Mouse (Mus musculus): ENCODE results near the gene Qsox1. TPM values are rescaled to one million over a fixed set of nuclear protein-coding genes. Genes with fewer than 3 reads are reported as not detected.

The Qsox1 gene
- polyA plus RNA-seq, 1 experiment from 2014 or later: 26.3 TPM

DNA sequence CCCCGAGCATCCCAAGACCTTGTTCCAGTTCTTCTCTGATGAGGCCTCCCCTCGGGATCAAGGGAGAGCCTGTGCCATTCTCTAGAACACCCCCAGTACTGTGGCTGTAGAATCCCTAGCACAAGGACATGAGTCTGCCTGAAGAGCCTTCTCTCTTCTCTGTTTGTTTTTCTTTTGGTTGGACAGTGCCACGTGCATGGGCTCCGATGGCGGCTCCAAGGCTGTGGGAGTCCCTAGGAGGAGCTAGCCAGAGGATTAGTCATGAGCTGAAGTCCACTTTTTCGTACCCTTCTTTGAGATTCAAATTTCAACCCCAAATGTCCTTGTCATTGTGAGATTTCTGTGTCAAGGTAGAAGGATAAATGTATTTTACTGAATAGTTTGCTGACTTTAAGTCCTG, 18.2 kb upstream of the Qsox1 start:
- H3K4me2 ChIP-seq: no peak overlapping the region
- H3K9ac ChIP-seq (ENCODE audit: low read depth, low read length): no peak overlapping the region
- H3K4me1 ChIP-seq (replicated peaks; ENCODE audit: control insufficient read depth, insufficient read depth, low read length): peaks cover 3% of the 10 kb centered on the region; the same call in 1 of the 2 replicates
- no peak overlapping the region for H3K27ac ChIP-seq (ENCODE audit: low read depth, low read length)
- no peak for DNase-seq (ENCODE audit: low spot score)
- H3K36me3 ChIP-seq (ENCODE audit: control insufficient read depth, insufficient read depth, low read length): no peaks in the 10 kb centered on the region
- 72% methylated on average over 6 of the region's 6 CpGs for WGBS
- no peak for ATAC-seq (replicated peaks; ENCODE audit: low FRiP score)
- no peaks in the 10 kb centered on the region for H3K27me3 ChIP-seq (replicated peaks; ENCODE audit: control insufficient read depth, insufficient read depth, low read length)
- no peak overlapping the region for H3K4me3 ChIP-seq (ENCODE audit: low read depth, low read length)
- no peaks in the 10 kb centered on the region for H3K9me3 ChIP-seq (ENCODE audit: control insufficient read depth, low read length)

DNA sequence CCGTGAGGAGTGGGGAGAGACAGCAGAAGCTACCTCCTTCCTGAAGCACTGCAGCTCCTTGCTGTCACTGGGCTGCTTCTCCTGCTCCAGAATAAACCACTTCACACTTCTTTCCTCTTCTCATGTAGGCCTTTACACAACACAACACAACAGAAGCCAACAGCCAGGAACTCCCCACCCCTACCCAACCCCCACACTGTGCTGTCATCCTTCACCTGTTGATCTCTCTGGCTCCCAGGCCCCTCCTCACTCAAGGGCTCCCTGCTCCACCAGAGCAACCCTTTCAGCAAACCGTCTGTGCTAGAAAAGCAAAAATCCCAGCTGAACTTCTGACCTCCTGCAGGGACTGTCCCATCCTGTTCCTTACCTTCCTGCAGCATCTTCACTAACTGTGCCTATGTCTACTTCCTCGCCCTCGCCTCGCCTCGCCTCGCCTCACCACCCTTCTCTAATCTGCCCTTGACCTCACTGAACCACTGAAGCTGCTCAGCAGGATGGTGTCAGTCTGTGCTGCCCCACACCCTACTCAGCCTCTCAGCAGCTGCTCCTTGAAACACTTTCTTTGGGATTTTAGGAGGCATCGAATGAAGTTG, 15.1 kb upstream of the Qsox1 start:
- DNase-seq (ENCODE audit: low spot score) (no peak), ATAC-seq (replicated peaks; ENCODE audit: low FRiP score) (0 out of 2 replicates have a peak, but pooled peaks have one; percentile 31)
- no peaks in the 10 kb centered on the region for H3K27me3 ChIP-seq (replicated peaks; ENCODE audit: control insufficient read depth, insufficient read depth, low read length)
- no peaks in the 10 kb centered on the region for H3K9me3 ChIP-seq (ENCODE audit: control insufficient read depth, low read length)
- no peaks in the 10 kb centered on the region for H3K36me3 ChIP-seq (ENCODE audit: control insufficient read depth, insufficient read depth, low read length)
- H3K4me3 ChIP-seq (ENCODE audit: low read depth, low read length): no peak overlapping the region
- WGBS: 46% methylated on average over 8 of the region's 8 CpGs
- H3K4me2 ChIP-seq: no peak overlapping the region
- H3K27ac ChIP-seq (ENCODE audit: low read depth, low read length): no peak overlapping the region
- no peak overlapping the region for H3K9ac ChIP-seq (ENCODE audit: low read depth, low read length)
- peaks cover 3% of the 10 kb centered on the region; the same call in 1 of the 2 replicates for H3K4me1 ChIP-seq (replicated peaks; ENCODE audit: control insufficient read depth, insufficient read depth, low read length)

DNA sequence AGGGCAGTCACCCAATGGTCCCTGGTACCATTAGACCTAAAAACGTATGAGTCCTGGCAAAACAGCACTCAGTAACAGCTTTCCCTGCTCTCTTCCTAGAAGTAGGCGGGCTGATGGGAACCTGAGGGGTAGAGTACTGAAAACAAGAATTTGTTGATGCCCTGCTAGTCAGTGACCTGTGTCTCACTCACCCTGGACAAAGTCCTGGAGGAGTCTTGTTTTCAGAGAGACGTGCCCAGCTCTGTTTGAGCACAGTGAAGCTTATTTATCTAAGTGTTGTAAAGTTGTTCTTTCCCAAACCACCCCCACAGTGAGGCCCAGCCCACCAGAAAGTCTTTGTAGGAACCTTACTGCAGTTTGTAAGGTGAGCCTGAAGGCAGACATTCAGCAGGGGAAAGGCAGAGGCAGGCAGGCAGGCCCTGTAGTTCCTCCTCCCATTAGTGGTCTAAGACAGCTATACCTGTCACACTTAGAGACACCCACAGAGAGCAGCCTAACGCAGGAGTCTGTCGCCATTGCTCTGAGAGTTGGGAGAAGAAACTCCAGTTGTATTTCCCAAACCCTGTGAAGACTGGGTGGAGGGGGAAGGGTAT, 14.2 kb upstream of the Qsox1 start:
- no peak overlapping the region for H3K9ac ChIP-seq (ENCODE audit: low read depth, low read length)
- no peaks in the 10 kb centered on the region for H3K9me3 ChIP-seq (ENCODE audit: control insufficient read depth, low read length)
- WGBS: 47% methylated on average over 5 of the region's 5 CpGs
- DNase-seq (ENCODE audit: low spot score) (no peak), ATAC-seq (replicated peaks; ENCODE audit: low FRiP score) (no peak)
- H3K27me3 ChIP-seq (replicated peaks; ENCODE audit: control insufficient read depth, insufficient read depth, low read length): no peaks in the 10 kb centered on the region
- no peaks in the 10 kb centered on the region for H3K36me3 ChIP-seq (ENCODE audit: control insufficient read depth, insufficient read depth, low read length)
- peaks cover 3% of the 10 kb centered on the region; the same call in 1 of the 2 replicates for H3K4me1 ChIP-seq (replicated peaks; ENCODE audit: control insufficient read depth, insufficient read depth, low read length)
- H3K27ac ChIP-seq (ENCODE audit: low read depth, low read length): no peak overlapping the region
- no peak overlapping the region for H3K4me3 ChIP-seq (ENCODE audit: low read depth, low read length)
- no peak overlapping the region for H3K4me2 ChIP-seq

DNA sequence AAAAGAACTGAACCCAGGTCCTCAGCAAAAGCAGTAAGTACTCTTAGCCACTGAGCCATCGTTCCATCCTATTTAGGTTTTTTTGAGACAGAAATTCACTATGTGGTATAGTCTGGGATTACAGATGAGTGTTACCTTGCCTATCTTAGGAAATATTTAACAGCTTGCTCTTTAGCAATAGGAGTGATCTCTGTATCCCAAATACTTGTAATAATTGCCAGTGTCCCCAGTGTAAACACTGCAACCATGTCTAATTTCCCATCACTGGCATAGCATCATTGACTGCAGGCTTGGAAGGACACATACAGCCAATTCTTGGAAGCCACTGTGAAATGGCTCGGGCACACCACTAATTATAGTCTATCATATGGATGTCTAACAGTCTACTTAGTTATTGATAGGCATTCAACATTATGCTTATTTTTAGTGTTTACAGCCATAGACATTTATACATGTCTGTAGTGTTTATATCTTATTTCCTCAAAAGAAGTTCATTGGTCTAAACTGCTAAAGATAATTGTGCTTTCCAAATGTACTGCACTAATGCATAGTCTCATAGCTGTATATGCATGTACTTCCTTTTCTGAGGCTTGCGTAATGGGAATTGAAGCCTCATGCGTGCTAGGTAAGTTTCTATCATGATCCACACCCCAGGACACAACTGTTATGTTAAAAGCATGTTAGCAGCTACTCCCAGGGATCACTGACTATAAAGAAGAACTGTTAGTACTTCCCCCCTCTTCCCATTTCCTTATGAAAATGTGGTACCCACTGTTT, 13.4 kb upstream of the Qsox1 start:
- Histone ChIP-seq H3K27ac (ENCODE audit: low read depth, low read length) (no peak overlapping the region), H3K4me3 (ENCODE audit: low read depth, low read length) (no peak overlapping the region), H3K36me3 (ENCODE audit: control insufficient read depth, insufficient read depth, low read length) (no peaks in the 10 kb centered on the region), H3K27me3 (replicated peaks; ENCODE audit: control insufficient read depth, insufficient read depth, low read length) (no peaks in the 10 kb centered on the region), H3K4me2 (no peak overlapping the region), H3K4me1 (replicated peaks; ENCODE audit: control insufficient read depth, insufficient read depth, low read length) (peaks cover 3% of the 10 kb centered on the region; the same call in 1 of the 2 replicates), H3K9me3 (ENCODE audit: control insufficient read depth, low read length) (no peaks in the 10 kb centered on the region), H3K9ac (ENCODE audit: low read depth, low read length) (no peak overlapping the region)
- WGBS: 77% methylated on average over 4 of the region's 4 CpGs
- ATAC-seq (replicated peaks; ENCODE audit: low FRiP score) (no peak), DNase-seq (ENCODE audit: low spot score) (no peak)

DNA sequence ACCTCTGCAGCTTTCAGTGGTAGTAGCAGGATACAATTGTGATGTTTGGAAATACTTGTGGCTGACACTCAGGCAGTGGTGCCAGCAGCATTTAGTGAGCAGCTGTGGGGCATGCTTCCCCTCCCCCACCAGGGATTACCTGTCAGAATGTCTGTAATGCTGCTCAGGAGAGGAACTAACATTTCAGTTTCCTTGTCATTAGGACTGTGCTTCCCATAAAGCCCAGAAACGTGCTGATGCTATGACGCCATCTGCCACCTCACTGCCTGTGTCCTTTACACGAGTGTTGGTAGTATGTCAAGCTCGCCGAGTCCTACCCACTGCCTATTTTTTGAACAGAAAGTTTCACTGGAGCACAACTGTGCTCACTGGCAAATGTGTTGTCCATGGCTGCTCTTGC, 8.0 kb upstream of the Qsox1 start:
- Histone ChIP-seq H3K9ac (ENCODE audit: low read depth, low read length) (no peak overlapping the region), H3K27me3 (replicated peaks; ENCODE audit: control insufficient read depth, insufficient read depth, low read length) (no peaks in the 10 kb centered on the region), H3K4me2 (no peak overlapping the region), H3K4me1 (replicated peaks; ENCODE audit: control insufficient read depth, insufficient read depth, low read length) (no peaks in the 10 kb centered on the region), H3K27ac (ENCODE audit: low read depth, low read length) (no peak overlapping the region), H3K36me3 (ENCODE audit: control insufficient read depth, insufficient read depth, low read length) (no peaks in the 10 kb centered on the region), H3K9me3 (ENCODE audit: control insufficient read depth, low read length) (no peaks in the 10 kb centered on the region), H3K4me3 (ENCODE audit: low read depth, low read length) (no peak overlapping the region)
- 81% methylated on average over 5 of the region's 5 CpGs for WGBS
- DNase-seq (ENCODE audit: low spot score): no peak
- ATAC-seq (replicated peaks; ENCODE audit: low FRiP score): no peak

DNA sequence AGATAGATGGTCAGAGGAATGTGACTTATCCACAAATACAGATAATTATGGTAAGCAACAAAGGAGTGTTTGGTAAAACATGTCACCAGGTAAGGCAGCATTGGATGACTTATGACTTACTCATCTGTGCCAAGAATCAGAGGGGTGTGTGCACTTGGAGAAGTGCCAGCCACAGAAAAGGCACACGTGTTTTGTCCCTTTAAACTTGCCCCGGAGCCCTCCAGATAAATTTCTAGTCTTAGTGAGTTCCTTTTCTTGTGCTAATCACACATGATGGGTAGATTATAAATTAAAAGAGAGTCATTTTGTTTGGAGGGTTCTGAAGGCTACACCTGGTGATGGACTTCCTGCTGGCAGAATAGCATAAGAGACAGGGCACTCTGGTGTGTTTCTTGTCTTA, 3.5 kb upstream of the Qsox1 start:
- Histone ChIP-seq H3K4me2 (no peak overlapping the region), H3K9ac (ENCODE audit: low read depth, low read length) (no peak overlapping the region), H3K36me3 (ENCODE audit: control insufficient read depth, insufficient read depth, low read length) (no peaks in the 10 kb centered on the region), H3K4me3 (ENCODE audit: low read depth, low read length) (no peak overlapping the region), H3K27me3 (replicated peaks; ENCODE audit: control insufficient read depth, insufficient read depth, low read length) (no peaks in the 10 kb centered on the region), H3K27ac (ENCODE audit: low read depth, low read length) (no peak overlapping the region), H3K4me1 (replicated peaks; ENCODE audit: control insufficient read depth, insufficient read depth, low read length) (peaks cover 13% of the 10 kb centered on the region), H3K9me3 (ENCODE audit: control insufficient read depth, low read length) (no peaks in the 10 kb centered on the region)
- 72% methylated on average over 2 of the region's 2 CpGs for WGBS
- DNase-seq (ENCODE audit: low spot score): no peak
- ATAC-seq (replicated peaks; ENCODE audit: low FRiP score): no peak

DNA sequence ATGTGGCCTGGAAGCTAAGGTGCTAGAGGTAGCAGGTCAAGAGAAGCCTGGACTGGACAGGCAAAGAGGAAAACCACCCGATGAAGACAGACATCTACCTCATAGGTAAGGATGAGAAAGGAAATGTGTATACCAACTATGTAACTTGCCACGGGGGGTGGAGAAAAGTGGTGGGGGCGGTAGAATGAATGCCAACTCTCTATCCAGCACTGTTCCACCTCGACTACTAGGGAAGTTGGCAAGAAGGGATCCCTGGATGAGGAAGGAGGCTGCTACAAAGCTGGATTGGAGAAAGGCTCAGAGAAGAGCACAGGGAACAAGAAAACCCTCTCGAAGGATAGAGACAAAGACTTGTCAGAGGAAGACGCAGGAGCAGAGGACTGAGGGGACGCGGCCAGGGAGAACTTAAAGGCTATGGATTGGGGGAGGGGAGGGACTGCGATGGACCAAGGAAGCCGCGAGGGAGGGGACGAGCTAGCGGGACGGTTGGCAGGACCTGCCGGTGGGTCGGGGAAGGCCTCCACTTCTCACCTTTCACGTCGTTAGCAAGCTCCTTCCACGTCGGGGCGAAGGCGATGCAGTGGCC, 601 bp downstream of the Qsox1 start:
- H3K9me3 ChIP-seq (ENCODE audit: control insufficient read depth, low read length): no peaks in the 10 kb centered on the region

DNA sequence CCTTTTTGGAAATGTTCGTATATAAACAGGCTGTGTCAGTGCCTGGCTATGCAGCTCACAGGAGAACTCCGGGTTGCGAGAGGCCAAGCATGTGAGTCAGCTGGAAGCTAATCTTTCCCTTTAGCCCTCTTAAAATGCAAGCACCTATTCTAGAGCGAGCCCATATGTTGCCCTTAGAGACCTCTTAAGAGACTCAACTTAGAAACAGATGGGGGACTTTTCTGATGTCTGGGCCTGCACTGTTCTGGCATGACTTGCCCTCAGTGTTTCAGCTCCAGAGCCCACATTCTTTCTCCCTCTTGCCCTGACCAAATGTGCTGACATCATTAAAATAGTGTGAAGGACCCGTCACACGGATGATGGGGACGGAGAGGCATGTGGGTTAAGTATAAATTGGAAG, 2.1 kb downstream of the Qsox1 start:
- Histone ChIP-seq H3K4me3 (ENCODE audit: low read depth, low read length) (no peak overlapping the region), H3K27ac (ENCODE audit: low read depth, low read length) (no peak overlapping the region), H3K4me2 (no peak overlapping the region; the same call in 1 of the 2 replicates), H3K36me3 (ENCODE audit: control insufficient read depth, insufficient read depth, low read length) (no peaks in the 10 kb centered on the region), H3K4me1 (replicated peaks; ENCODE audit: control insufficient read depth, insufficient read depth, low read length) (peaks cover 15% of the 10 kb centered on the region), H3K9me3 (ENCODE audit: control insufficient read depth, low read length) (no peaks in the 10 kb centered on the region), H3K9ac (ENCODE audit: low read depth, low read length) (no peak overlapping the region), H3K27me3 (replicated peaks; ENCODE audit: control insufficient read depth, insufficient read depth, low read length) (no peaks in the 10 kb centered on the region)
- DNase-seq (ENCODE audit: low spot score) (no peak), ATAC-seq (replicated peaks; ENCODE audit: low FRiP score) (no peak)
- 68% methylated on average over 7 of the region's 7 CpGs for WGBS

More for the DNA sequence above, 601 bp downstream of the Qsox1 start:
- Histone ChIP-seq H3K36me3 (ENCODE audit: control insufficient read depth, insufficient read depth, low read length) (no peaks in the 10 kb centered on the region), H3K27me3 (replicated peaks; ENCODE audit: control insufficient read depth, insufficient read depth, low read length) (no peaks in the 10 kb centered on the region), H3K27ac (ENCODE audit: low read depth, low read length) (peak overlapping the region; percentile 62; the same call in 1 of the 2 replicates), H3K9ac (ENCODE audit: low read depth, low read length) (peak overlapping the region; percentile 83), H3K4me1 (replicated peaks; ENCODE audit: control insufficient read depth, insufficient read depth, low read length) (peaks cover 15% of the 10 kb centered on the region), H3K4me3 (ENCODE audit: low read depth, low read length) (peak overlapping the region; percentile 89), H3K4me2 (peak overlapping the region; percentile 90)
- peak; percentile 58; the same call in 1 of the 2 replicates for ATAC-seq (replicated peaks; ENCODE audit: low FRiP score)
- WGBS: 3% methylated on average over 22 of the region's 22 CpGs
- DNase-seq (ENCODE audit: low spot score): no peak

Measured in liver, embryonic 11.5 days (tissue).